Mouse (Mus musculus) Patski (cell line): ENCODE measurements at regions not wholly inside any gene's neighbourhood (a gene's known extent, or its start where the extent isn't known, plus 50 kb on each side); places are given as distances from the start of the nearest gene placed in this dataset.

ENCODE experiments used
- ATAC-seq: fragments of 100-300 bp; one replicate; pipeline ENCODE4 v1.8.0; 2021
- CTCF ChIA-PET: fragments of 350-600 bp; sonication (Branson Sonifier 250); formaldehyde crosslinking; loops from one replicate; lab custom pipeline; 2022; ENCODE audit warnings: inconsistent platforms; lab: Charles Lee
- POLR2A ChIA-PET: fragments of 350-600 bp; sonication (Branson Sonifier 250); formaldehyde crosslinking; loops from one replicate; lab custom pipeline; 2022; ENCODE audit warnings: antibody characterized with exemption, inconsistent platforms; lab: Charles Lee
- DNase-seq: peaks from one replicate; pipeline ENCODE4 v3.0.0-alpha.2; 2011; ENCODE audit warnings: low read depth, low spot score
- H3K27me3 ChIP-seq: fragments of 371-371 bp; one replicate; pipeline ENCODE4 v1.5.1; 2021
- CTCF ChIP-seq: fragments of 100-300 bp; IDR thresholded peaks from one replicate; pipeline ENCODE4 v1.5.1; 2021
- in situ Hi-C: fragments of 300-500 bp; cut with MboI; formaldehyde crosslinking; loops from 3 replicates; pipeline ENCODE4 v1.11.1; 2018; ENCODE audit warnings: low pct_unique_long_range_greater_than_20kb, mixed read lengths

- POLR2A ChIA-PET: no interaction called here
- DNase-seq: no peak
- no peak for ATAC-seq
- no peak for TF ChIP-seq CTCF
- CTCF ChIA-PET: no interaction called here
- in situ Hi-C loops: no loop called here
- no peaks in the 10 kb centered on the region for H3K27me3 ChIP-seq
These were observed 155.1 kb upstream of the Tmem45b start for GRCm38 (mm10) chr9:31619344-31619743.

- H3K27me3 ChIP-seq: no peaks in the 10 kb centered on the region
- ChIA-PET POLR2A (no interaction called here), CTCF (no interaction called here)
- ATAC-seq (no peak), DNase-seq (no peak)
- in situ Hi-C loops: no loop called here
- no peak for TF ChIP-seq CTCF
These were observed 150.1 kb upstream of the Tmem45b start for GRCm38 (mm10) chr9:31614250-31614945.

- no peak for TF ChIP-seq CTCF
- no peaks in the 10 kb centered on the region for H3K27me3 ChIP-seq
- POLR2A ChIA-PET: no interaction called here
- in situ Hi-C loops: no loop called here
- ATAC-seq (no peak), DNase-seq (no peak)
- CTCF ChIA-PET: interaction anchor here (0.9 to 1.5 kb wide), 4 partner anchors 10 to 77 kb away, joined by 3 to 6 read pairs (median 4); no protein-coding TSS in a partner anchor
These were observed 146.9 kb upstream of the Tmem45b start for GRCm38 (mm10) chr9:31611036-31611695.

- H3K27me3 ChIP-seq: no peaks in the 10 kb centered on the region
- ATAC-seq (no peak), DNase-seq (no peak)
- CTCF ChIA-PET: interaction anchor here (0.9 to 1.5 kb wide), 3 partner anchors 10 to 20 kb away, joined by 3 to 6 read pairs (median 3); no protein-coding TSS in a partner anchor
- POLR2A ChIA-PET: no interaction called here
- TF ChIP-seq CTCF: no peak
- in situ Hi-C loops: no loop called here
These were observed 146.4 kb upstream of the Tmem45b start for GRCm38 (mm10) chr9:31610631-31611030.

DNA sequence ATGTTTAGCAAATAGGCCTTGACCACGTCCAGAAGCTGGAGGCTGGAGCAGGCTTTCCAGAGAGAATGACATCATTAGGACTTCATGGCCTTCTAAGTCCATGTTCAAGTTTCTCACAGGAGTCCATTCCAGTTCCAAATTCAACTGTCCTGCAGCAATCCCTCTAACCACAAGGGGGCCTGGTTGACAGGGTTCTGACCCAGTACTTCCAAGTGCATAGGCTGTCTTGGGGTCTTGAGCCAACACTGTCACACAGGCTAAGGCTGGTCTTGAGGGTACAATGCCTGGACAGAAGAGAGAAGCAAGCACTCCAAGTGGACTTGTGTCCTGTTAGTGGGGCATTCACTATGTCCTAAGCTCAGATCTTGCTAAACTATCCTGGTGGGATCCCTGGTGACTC is 145.9 kb upstream of the Tmem45b start:
- ChIA-PET POLR2A (no interaction called here), CTCF (interaction anchor here (0.9 to 1.5 kb wide), 3 partner anchors 11 to 19 kb away, joined by 3 to 6 read pairs (median 3); no protein-coding TSS in a partner anchor)
- ATAC-seq: no peak
- no peak for DNase-seq
- H3K27me3 ChIP-seq: no peaks in the 10 kb centered on the region
- TF ChIP-seq CTCF: peak; percentile 68
- in situ Hi-C loops: no loop called here

- ChIA-PET CTCF (interaction anchor here (1.3 kb wide), 1 partner anchor 12 kb away, joined by 3 read pairs; no protein-coding TSS in a partner anchor), POLR2A (no interaction called here)
- in situ Hi-C loops: loop anchor here (5.0 kb wide), 1 partner anchor 73 kb away; no protein-coding TSS in a partner anchor
- no peaks in the 10 kb centered on the region for H3K27me3 ChIP-seq
- DNase-seq (no peak), ATAC-seq (no peak)
- no peak for TF ChIP-seq CTCF
These were observed 145.5 kb upstream of the Tmem45b start for GRCm38 (mm10) chr9:31609731-31610130.

DNA sequence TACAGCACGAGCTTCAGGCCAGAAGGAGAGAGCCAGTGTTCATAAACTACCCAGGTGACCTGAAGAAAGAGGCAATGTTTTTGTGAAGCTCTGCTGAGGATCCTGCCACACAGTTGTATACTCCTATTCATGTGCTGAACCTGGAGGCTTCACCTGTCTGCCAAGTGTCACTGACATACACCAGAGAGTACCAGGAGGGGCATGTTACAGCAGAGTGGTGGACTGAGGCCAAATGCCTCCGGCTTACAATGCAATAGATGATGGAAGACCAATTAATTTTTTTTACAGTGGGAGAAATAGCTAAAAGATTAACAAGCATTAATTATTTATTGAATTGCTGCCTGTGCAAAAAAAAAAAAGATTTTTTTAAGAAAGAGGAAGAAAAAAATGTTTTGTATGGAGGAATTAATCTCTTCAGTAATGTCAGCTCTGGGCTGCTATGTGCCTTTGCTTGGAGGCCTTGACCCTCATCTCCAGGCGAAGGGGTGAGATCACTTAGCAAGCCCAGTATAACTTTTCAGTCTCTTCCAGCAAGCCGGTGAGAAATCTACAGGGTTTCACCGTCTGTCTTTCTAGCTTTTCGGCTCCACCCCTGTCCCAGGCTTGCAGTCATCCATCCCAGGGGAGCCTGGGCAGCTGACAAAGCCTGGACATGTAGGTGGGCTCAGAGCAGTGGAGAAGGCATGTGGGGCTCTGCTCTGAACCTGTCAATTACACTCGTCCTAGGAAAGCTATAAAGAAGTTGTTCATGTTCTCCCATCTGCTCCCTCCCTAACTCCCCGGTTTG is 144.0 kb upstream of the Tmem45b start:
- H3K27me3 ChIP-seq: no peaks in the 10 kb centered on the region
- ATAC-seq: no peak
- ChIA-PET CTCF (interaction anchor here (1.3 kb wide), 1 partner anchor 31 kb away, joined by 4 read pairs; no protein-coding TSS in a partner anchor), POLR2A (interaction anchor here (0.6 kb wide), 2 partner anchors 249 to 311 kb away, joined by 3 to 6 read pairs; no protein-coding TSS in a partner anchor)
- no peak for DNase-seq
- in situ Hi-C loops: loop anchor here (5.0 kb wide), 1 partner anchor 74 kb away; no protein-coding TSS in a partner anchor
- TF ChIP-seq CTCF: no peak

GRCm38 (mm10) chr9:31606936-31607335 is 142.7 kb upstream of the Tmem45b start:
- TF ChIP-seq CTCF: no peak
- POLR2A ChIA-PET: no interaction called here

GRCm38 (mm10) chr9:31604497-31605090 is 140.3 kb upstream of the Tmem45b start:
- ChIA-PET POLR2A (interaction anchor here (0.5 to 0.6 kb wide), 2 partner anchors 261 to 536 kb away, joined by 3 read pairs; no protein-coding TSS in a partner anchor), CTCF (interaction anchor here (1.5 kb wide), 1 partner anchor 10 kb away, joined by 4 read pairs; no protein-coding TSS in a partner anchor)
- ATAC-seq (no peak), DNase-seq (peak; percentile 63)
- in situ Hi-C loops: loop anchor here (5.0 kb wide), 1 partner anchor 78 kb away; no protein-coding TSS in a partner anchor
- no peak for TF ChIP-seq CTCF
- H3K27me3 ChIP-seq: no peaks in the 10 kb centered on the region

More at GRCm38 (mm10) chr9:31606936-31607335, 142.7 kb upstream of the Tmem45b start:
- CTCF ChIA-PET: no interaction called here
- in situ Hi-C loops: loop anchor here (5.0 kb wide), 1 partner anchor 75 kb away; no protein-coding TSS in a partner anchor
- ATAC-seq (no peak), DNase-seq (no peak)
- no peaks in the 10 kb centered on the region for H3K27me3 ChIP-seq

- CTCF ChIA-PET: no interaction called here
These were observed 138.4 kb upstream of the Tmem45b start for GRCm38 (mm10) chr9:31602707-31603106.

More at GRCm38 (mm10) chr9:31602707-31603106, 138.4 kb upstream of the Tmem45b start:
- POLR2A ChIA-PET: no interaction called here
- ATAC-seq (no peak), DNase-seq (no peak)
- in situ Hi-C loops: no loop called here
- H3K27me3 ChIP-seq: no peaks in the 10 kb centered on the region
- TF ChIP-seq CTCF: no peak
